Mouse (Mus musculus): ENCODE results near the gene Lag3.

GRCm38 (mm10) chr6:124919695-124920317 is 8.3 kb upstream of the Lag3 start, which contains the start of gene Ptms:
- TF ChIP-seq CTCF (IDR thresholded peaks at IDR 0.05; ENCODE audit: low read depth, low read length) (no peak), POLR2A (IDR thresholded peaks at IDR 0.05; ENCODE audit: borderline replicate concordance, low read depth, low read length) (no peak)
